Mouse (Mus musculus): Measurements from ENCODE around the gene Eif3b. TPM values are rescaled to one million over a fixed set of nuclear protein-coding genes. Genes with fewer than 3 reads are reported as not detected.

Gene Eif3b
- total RNA-seq, 4 experiments from 2014 or later: 162 to 201 (median 183) TPM

GRCm38 (mm10) chr5:140491142-140491541 is 72.0 kb downstream of the Eif3b start:
- DNase-seq: no peak

GRCm38 (mm10) chr5:140492684-140493233 is 73.6 kb downstream of the Eif3b start:
- no peak for DNase-seq

Small RNA genes lying within 50 kb of the gene (microRNA-seq; reads per million reads assigned to microRNA genes)
- gene Mir7038: 0 to 0.67 reads per million in 2 experiments

Other genes starting within 250 kb of the Eif3b start
- gene Mad1l1, start 97.8 kb upstream of the Eif3b start, total RNA-seq (2022): 10 to 100 TPM; 16.3 to 28.0 (median 21.1) TPM
- gene Nudt1, start 97.7 kb upstream of the Eif3b start, total RNA-seq (2022): 10 to 100 TPM; 16.3 to 25.3 (median 22.0) TPM
- gene Mrm2, start 87.4 kb upstream of the Eif3b start, total RNA-seq (2022): 10 to 100 TPM; 18.8 to 22.4 (median 21.2) TPM
- gene Snx8, start 30.1 kb upstream of the Eif3b start, total RNA-seq (2022): 10 to 100 TPM; 14.8 to 21.0 (median 18.5) TPM
- under 1 TPM in 3 of 4 experiments, not detected in 1; 0.15 to 0.24 (median 0.22) TPM for gene Gm4869, start 26.3 kb downstream of the Eif3b start, total RNA-seq (2022)
- 10 to 100 TPM in 2 of 4 experiments, 1 to 10 TPM in 2; 8.7 to 15.1 (median 10.3) TPM for gene Chst12, start 86.2 kb downstream of the Eif3b start, total RNA-seq (2022)
- not detected for gene Grifin, start 145.7 kb downstream of the Eif3b start, total RNA-seq (2022)
- 10 to 100 TPM; 11.6 to 18.9 (median 17.2) TPM for gene Lfng, start 188.0 kb downstream of the Eif3b start, total RNA-seq (2022)
- 100 to 1,000 TPM in 1 of 4 experiments, 10 to 100 TPM in 3; 49.8 to 100 (median 77.4) TPM for gene Ttyh3, start 229.7 kb downstream of the Eif3b start, total RNA-seq (2022)

All from adrenal gland, adult 8-10 months (tissue).